Mouse (Mus musculus): ENCODE measurements around the gene Nrbf2.

Gene Nrbf2

DNA sequence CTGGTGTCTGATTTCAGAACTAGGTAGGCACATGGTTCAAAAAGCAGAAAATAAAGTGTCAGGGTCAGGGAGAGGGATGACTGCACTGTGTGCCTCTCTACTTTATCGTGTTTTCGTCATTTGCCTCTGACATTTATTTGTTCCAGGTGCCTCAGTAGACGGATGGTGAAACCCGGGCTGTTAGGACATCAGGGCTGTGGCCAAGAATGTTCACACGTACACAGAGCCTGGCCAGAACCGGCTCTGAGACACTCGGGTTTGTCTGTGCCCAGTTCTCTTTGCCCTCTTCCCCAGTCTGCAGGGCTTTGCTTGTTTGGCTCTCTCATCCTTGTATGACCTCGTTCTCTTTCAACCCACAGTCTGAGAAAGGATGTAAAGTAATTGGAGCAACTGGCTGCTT is 6.0 kb upstream of the Nrbf2 start:
- DNase-seq = no peak

- no peak for DNase-seq
Observed at GRCm38 (mm10) chr10:67290622-67291021, 5.5 kb upstream of the Nrbf2 start.

DNA sequence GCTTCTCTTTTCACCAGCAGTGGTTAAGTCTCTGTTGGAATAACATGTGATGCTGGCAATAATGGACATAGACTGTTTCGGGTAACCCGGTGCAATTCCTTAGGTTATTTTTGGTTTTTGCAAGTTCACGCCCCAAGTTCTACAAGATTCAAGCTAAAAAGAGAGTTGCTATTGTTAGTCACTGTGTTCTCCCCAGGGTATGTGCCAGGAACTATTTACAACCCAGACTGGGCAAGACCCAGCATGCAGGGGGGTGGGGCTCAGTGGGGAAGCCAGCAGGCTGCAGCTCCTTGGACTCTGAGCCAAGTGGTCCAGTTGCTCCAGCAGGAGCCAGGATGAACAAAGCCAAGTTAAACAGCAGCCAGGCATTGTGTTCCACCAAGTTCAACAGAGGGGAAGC is 2.8 kb upstream of the Nrbf2 start:
- peak; percentile 29 to 56 for DNase-seq

DNA sequence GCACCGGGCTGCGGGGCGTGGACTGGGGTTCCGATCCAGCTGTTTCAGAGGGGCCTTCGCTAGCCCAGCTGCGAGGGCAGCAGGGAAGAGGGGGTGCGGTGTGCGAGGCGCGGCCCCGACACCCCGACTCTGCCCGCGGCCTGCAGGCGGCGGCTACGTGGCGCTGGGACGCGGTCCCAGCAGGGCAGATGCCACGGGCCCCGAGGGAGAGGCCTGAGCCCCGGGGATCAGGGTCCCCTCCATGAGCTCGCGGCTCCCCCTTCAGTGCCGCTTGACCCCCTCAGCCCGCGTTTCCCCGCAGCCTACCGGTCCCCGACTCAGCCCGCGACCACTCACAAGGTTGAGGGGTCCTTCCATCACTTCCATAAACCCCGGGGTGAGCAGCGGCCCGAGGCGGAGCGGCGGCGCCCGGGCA is 337 bp downstream of the Nrbf2 start:
- DNase-seq = peak in 1 of 2 experiments; percentile 60

DNA sequence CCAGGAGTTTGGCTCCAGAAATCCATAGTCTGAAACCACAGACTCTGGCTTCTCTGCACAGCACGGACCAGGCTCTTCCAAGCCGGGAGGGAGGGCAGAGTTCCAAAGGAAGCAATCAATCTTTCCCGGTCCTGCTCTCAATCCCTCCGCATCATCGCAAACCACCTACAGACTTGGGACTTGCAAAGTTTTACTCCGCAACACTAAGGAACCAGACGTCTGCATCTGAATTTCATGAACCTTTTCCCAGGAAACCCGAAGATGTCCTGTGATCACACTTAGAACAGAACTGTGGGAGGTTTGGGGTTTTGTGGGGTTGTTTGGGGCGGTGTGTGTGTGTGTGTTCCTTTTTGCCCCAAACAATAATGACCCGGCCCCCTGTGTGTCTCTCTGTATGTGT is 794 bp downstream of the Nrbf2 start:
- DNase-seq = peak in 1 of 2 experiments; percentile 38

DNA sequence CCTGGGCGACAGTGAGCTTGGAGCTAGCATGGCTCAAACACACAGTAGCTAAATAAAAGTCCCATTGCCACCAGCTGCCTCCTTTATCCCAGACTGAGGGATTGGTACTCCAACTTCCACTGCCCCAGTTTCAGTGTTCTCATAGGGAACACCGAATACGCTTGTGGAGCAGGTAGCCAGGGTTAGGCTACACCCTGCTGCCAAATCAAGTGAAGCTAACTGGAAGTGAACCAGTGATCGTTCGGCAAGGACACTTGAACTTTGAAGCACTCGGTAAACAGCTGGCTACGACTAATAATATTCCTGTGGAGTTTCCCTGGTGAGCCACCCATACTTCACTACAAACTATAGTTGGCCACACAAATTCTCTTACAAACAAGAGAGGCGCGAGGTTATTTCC is 1.6 kb downstream of the Nrbf2 start:
- DNase-seq = no peak

DNA sequence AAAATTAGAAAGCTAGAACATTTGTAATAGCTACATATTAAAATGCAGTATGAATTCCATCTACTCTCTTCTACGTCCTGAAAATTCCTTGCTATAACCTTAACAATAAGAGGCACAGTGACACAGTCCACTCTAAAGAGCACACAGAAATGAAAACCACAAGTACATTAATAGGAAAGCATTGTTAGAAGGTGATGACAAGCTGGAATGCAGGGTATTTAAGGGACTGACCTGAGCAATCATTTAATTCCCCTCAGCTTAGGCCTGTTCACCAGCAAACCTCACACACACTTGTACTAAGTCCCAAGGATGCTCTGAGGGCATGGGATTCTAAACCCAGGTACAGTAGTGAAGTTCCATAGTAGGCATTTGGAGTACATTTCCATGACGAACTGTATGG is 2.6 kb downstream of the Nrbf2 start:
- no peak for DNase-seq

DNA sequence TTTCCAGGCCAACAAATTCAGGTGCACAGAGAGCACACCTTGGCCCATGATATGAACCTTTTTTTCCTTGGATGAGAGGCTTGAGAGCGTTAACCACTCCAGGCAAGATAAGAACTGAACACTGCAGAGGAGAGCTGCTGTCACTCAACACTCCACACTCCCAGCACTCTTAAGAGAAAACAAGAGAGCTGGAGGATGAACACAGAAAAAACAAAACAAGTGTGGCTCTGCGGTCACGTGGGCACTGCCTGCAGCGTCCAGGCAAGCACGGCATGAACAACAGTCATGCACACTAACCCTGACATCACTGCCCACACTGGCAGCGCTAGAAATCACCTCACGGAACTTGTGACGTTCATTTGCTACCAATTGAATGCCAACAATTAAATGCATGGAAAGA is 3.3 kb downstream of the Nrbf2 start:
- DNase-seq = no peak

DNA sequence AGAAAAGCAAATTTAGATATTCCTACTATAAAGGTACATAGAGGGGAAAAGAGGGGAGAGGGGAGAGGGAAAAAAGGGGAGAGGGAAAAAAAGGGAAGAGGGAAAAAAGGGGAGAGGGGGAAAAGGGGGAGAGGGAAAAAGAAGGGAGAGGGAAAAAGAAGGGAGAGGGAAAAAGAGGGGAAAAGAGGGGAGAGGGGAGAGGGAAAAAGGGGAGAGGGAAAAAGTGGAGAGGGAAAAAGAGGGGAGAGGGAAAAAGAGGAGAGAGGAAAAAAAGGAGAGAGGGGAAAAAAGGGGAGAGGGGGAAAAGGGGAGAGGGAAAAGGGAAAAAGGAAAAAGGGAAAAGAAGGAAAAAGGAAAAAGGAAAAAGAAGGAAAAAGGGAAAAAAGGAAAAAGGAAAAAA is 9.2 kb downstream of the Nrbf2 start:
- no peak for DNase-seq

DNA sequence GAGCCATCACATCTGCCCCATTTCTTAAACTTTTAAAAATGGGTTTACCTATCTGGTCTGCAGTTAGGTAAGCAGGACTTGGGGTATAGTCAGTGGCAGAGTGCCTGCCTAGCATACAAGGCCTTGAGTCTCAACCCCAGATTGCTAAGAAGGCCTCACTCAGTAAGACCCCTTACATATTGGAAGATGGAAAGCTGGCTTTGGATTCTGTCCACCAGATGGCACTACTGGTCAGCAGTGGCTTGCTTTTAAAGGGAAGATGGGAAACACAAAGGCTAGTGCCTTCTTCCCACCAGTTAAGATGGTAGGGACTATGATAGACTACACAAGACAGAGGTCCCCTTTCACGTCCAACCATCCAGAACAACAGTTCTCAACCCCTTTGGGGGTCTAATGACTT is 20.3 kb downstream of the Nrbf2 start:
- DNase-seq = peak in 1 of 2 experiments; percentile 64

DNA sequence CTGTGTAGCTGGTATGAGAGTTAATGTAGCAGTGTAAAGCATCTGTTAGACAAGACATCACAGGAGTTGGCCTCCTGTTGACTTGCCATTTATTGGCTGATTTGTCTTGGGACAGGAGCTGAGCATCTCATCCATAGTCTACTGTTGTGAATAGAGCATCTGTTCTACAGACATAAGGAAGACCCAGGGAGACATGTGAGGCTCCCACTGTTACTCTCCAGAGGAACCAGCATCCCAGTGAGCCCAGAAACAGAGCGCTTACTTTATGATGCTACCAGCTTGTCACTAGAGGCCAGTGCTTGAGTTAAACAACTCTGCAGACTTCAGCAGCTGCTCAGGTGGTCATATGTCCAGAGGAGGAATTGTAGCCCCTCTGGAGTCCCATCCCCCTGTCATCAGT is 32.0 kb downstream of the Nrbf2 start:
- no peak for DNase-seq

- no peak for DNase-seq
Observed at GRCm38 (mm10) chr10:67252353-67252752, 32.8 kb downstream of the Nrbf2 start.

DNA sequence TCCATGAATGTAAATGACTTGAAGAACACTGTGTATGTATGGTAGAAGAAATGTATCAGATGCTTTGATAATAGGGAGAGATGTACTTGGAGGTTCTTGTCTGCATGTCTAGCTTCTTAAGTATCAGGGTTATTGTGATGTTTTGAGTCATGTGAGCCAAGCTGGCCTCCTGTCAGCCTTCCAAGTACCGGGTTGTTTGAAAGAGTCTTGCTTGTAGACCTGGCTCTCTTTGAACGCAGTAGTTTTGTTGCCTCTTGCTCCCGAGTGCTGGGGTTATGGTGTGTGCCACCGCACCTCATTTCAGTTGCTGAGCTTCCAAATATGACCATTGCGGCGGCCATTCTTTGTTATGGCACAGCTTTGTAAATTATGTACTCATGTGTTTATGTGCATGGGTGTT is 34.3 kb downstream of the Nrbf2 start:
- no peak for DNase-seq

DNA sequence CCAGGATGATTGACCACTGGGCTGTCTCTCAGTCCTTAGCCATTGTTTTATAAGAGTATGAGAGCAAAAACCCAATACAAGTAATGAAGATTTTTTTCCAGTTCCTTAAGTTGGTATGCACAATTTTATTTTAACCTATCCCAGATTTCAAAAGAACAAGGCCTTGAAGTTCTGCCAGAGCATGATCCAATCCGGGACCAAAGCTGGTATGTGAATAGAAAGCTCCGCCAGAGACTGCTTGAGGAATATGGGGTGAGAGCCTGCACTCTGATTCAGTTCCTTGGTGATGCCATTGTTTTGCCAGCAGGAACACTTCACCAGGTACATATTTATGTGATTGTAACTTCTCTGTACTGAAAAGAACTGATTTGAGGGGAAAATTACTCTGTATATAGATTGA is 35.6 kb downstream of the Nrbf2 start:
- no peak for DNase-seq

DNA sequence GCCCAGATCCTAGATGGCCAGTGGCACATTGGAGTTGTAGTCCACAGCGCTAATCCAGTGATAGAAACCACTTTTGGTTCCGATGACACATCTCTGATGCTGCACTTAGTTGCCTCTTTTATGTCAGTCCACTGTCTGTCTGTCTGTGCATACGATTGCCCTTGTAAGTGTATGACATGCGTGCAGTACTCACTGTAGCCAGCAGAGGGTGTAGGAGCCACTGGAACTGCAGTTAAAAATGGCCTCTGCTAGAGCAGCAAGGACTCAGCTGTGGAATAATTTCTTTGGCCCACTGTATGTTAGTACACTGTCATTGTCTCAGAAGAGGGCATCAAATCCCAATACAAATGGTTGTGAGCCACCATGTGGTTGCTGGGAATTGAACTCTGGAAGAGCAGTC is 38.0 kb downstream of the Nrbf2 start:
- peak; percentile 43 to 63 for DNase-seq

DNA sequence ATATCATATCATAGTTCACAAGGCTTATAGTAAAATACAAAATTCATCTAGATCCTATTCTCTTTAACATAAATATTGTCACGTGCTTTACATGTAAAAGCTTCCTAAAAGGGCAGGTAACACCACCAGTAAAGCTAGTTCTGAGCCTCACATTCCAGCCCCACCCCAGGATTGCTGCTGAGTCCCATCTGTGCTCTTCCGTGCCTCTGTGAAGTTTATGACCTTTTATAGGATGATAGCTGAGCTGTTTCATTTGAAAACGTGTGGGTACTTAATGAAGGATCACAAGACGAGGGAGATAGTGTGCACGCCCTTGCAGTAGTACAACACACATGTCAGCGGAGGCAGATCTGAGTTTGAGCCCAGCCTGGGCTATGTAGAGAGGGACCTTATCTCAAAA is 54.7 kb downstream of the Nrbf2 start:
- no peak for DNase-seq

- DNase-seq = no peak
Observed at GRCm38 (mm10) chr10:67226543-67226942, 58.6 kb downstream of the Nrbf2 start.

DNA sequence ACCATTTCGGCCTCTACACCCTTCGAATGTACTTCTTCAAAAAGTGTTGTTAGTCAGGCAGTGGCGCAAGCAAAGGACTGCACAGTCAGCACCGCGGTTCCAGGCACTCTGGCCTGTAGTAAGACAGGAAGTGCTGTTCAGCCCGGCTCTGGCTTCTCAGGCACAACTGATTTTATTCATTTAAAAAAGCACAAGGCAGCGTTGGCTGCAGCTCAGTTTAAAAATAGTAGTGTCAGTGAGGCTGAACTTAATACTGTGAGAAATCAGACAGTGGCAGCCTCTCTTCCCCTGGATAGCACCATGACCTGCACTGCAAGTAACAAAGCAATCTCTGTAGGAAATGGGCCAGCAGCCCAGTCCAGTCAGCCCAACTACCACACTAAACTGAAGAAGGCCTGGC is 59.0 kb downstream of the Nrbf2 start:
- peak; percentile 48 to 66 for DNase-seq

GRCm38 (mm10) chr10:67225528-67225927 is 59.6 kb downstream of the Nrbf2 start:
- no peak for DNase-seq

GRCm38 (mm10) chr10:67223942-67224341 is 61.2 kb downstream of the Nrbf2 start:
- DNase-seq = no peak

- DNase-seq = peak; percentile 53 to 70
Observed at GRCm38 (mm10) chr10:67221284-67221683, 63.8 kb downstream of the Nrbf2 start.

GRCm38 (mm10) chr10:67220251-67220650 is 64.9 kb downstream of the Nrbf2 start:
- DNase-seq = no peak

- DNase-seq = no peak
Observed at GRCm38 (mm10) chr10:67218873-67219565, 66.1 kb downstream of the Nrbf2 start.

DNA sequence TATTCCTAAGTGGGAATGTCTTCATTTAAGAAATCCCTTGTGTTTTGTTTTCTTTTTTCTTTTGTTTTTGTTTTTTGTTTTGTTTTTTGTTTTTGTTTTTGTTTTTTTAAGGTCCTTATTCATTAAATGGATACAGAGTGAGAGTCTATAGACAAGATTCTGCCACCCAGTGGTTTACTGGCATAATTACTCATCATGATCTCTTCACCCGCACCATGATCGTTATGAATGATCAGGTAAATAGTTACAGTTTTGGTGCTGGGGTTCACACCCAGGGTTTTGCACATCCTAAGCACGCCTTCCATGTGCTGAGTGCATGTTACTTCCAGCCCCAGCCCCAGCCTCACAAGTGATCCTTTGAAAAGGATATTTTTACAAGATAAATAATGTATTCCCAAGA is 68.2 kb downstream of the Nrbf2 start:
- DNase-seq = no peak
